Mouse (Mus musculus) lung, postnatal 10 days (tissue): ENCODE results near the gene Adipor1.

Experiments
- DNase-seq: peaks from one replicate; pipeline ENCODE4 v3.0.0; 2021

Adipor1 gene

GRCm38 (mm10) chr1:134415168-134415831 is at the start of gene Adipor1:
Adipor1 (plus strand) TSS chr1:134415378.
- peak; percentile 99 for DNase-seq

- DNase-seq = no peak
Measured at GRCm38 (mm10) chr1:134365491-134365890, 49.7 kb upstream of the Adipor1 start.

- peak; percentile 80 for DNase-seq
Measured at GRCm38 (mm10) chr1:134368777-134369337, 46.3 kb upstream of the Adipor1 start.

- DNase-seq = no peak
Measured at GRCm38 (mm10) chr1:134374124-134374523, 41.1 kb upstream of the Adipor1 start.

- no peak for DNase-seq
Measured at GRCm38 (mm10) chr1:134381051-134381450, 34.1 kb upstream of the Adipor1 start.

GRCm38 (mm10) chr1:134381795-134382625 is 33.2 kb upstream of the Adipor1 start:
- peak; percentile 25 for DNase-seq

GRCm38 (mm10) chr1:134384581-134384980 is 30.6 kb upstream of the Adipor1 start:
- DNase-seq = no peak

- DNase-seq = no peak
Measured at GRCm38 (mm10) chr1:134385176-134385575, 30.0 kb upstream of the Adipor1 start.

- DNase-seq = no peak
Measured at GRCm38 (mm10) chr1:134385666-134386065, 29.5 kb upstream of the Adipor1 start, which contains the start of gene 4933406M09Rik. 4933406M09Rik (plus strand) TSS chr1:134385940.

GRCm38 (mm10) chr1:134393827-134394226 is 21.4 kb upstream of the Adipor1 start:
- no peak for DNase-seq

- no peak for DNase-seq
Measured at GRCm38 (mm10) chr1:134398210-134398609, 17.0 kb upstream of the Adipor1 start.

- DNase-seq = peak; percentile 30
Measured at GRCm38 (mm10) chr1:134399735-134400134, 15.4 kb upstream of the Adipor1 start.

- peak; percentile 90 for DNase-seq
Measured at GRCm38 (mm10) chr1:134405509-134406413, 9.4 kb upstream of the Adipor1 start, which contains the start of gene Cyb5r1. Cyb5r1 (plus strand) TSS chr1:134405559.

GRCm38 (mm10) chr1:134406414-134406771 is 8.8 kb upstream of the Adipor1 start:
- DNase-seq = no peak

- no peak for DNase-seq
Measured at GRCm38 (mm10) chr1:134408080-134408479, 7.1 kb upstream of the Adipor1 start.

- no peak for DNase-seq
Measured at GRCm38 (mm10) chr1:134411706-134412629, 3.2 kb upstream of the Adipor1 start.

GRCm38 (mm10) chr1:134414038-134414437 is 1.1 kb upstream of the Adipor1 start:
- no peak for DNase-seq

GRCm38 (mm10) chr1:134414501-134415167 is 544 bp upstream of the Adipor1 start:
- no peak for DNase-seq

- no peak for DNase-seq
Measured at GRCm38 (mm10) chr1:134418414-134418975, 3.3 kb downstream of the Adipor1 start.

GRCm38 (mm10) chr1:134419176-134419575 is 4.0 kb downstream of the Adipor1 start:
- no peak for DNase-seq
